Mouse (Mus musculus) olfactory bulb, adult 2 months (tissue): ENCODE data around the gene Ccdc102a. TPM values are rescaled to one million over a fixed set of nuclear protein-coding genes. Genes with fewer than 3 reads are reported as not detected.
A peak's percentile ranks its signal among the peaks of the same experiment; 100 is the strongest.

Experiments
- H3K27ac ChIP-seq: fragments of 200-500 bp; 2 replicates; pipeline ENCODE4 v1.5.1; 2012; ENCODE audit warnings: low read depth, low read length; ENCODE audit not compliant: insufficient read depth
- H3K4me1 ChIP-seq: fragments of 200-500 bp; 2 replicates; pipeline ENCODE4 v1.6.1; 2012; ENCODE audit warnings: low read length; ENCODE audit not compliant: control insufficient read depth, insufficient read depth
- H3K4me3 ChIP-seq: fragments of 200-500 bp; 2 replicates; pipeline ENCODE4 v1.5.1; 2012; ENCODE audit warnings: mild to moderate bottlenecking, low read depth, low read length, moderate library complexity; ENCODE audit not compliant: insufficient read depth
- CTCF ChIP-seq: fragments of 200-500 bp; IDR thresholded peaks from 2 replicates; pipeline ENCODE4 v1.5.1; 2012; ENCODE audit warnings: low read depth, mild to moderate bottlenecking, low read length, moderate library complexity; ENCODE audit not compliant: insufficient read depth
- POLR2A ChIP-seq: fragments of 200-500 bp; IDR thresholded peaks from 2 replicates; pipeline ENCODE4 v1.6.1; 2012; ENCODE audit warnings: mild to moderate bottlenecking, low read depth, low read length, moderate library complexity; ENCODE audit not compliant: insufficient read depth
- WGBS: fragments of 180-500 bp; shearing (Covaris S2); methylation state at CpG from one replicate; pipeline ENCODE4 v1.1.7; 2018; 5-methylcytosine and 5-hydroxymethylcytosine counted together
- polyA plus RNA-seq: library from polyadenylated mRNA; stranded (reverse); fragments of >200 nt; gene quantifications from 2 replicates; pipeline ENCODE4 v1.2.4, GENCODE M21; 2012; ENCODE audit warnings: low replicate concordance; ENCODE audit not compliant: missing spikeins, insufficient read depth, insufficient read length

Gene Ccdc102a
- polyA plus RNA-seq, 1 experiment, result not detected

DNA sequence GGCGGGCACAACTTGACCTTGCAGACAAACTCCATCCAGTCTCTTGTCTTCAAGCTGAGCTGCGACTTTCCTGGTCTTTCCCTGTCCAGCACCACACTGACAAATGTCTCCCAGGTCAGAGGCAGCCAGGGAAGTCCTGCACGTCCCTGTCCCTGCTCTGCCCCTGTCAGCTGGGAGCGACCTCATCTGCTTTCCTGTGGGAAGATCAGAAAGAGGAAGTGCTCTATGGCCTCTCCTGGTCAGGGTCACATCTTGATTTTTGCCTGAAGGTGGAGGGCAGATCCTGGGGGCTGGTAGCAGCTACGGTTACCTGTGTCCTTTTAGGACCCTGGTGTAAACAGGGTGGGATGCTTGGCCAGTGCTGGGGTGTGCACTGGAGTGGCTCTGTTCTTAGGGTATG lies 16.0 kb upstream of the Ccdc102a start:
- Histone ChIP-seq H3K4me3 (no peak overlapping the region), H3K27ac (no peak overlapping the region), H3K4me1 (no peaks in the 10 kb centered on the region)
- 81% methylated on average over 5 of the region's 5 CpGs for WGBS
- TF ChIP-seq CTCF, result no peak

DNA sequence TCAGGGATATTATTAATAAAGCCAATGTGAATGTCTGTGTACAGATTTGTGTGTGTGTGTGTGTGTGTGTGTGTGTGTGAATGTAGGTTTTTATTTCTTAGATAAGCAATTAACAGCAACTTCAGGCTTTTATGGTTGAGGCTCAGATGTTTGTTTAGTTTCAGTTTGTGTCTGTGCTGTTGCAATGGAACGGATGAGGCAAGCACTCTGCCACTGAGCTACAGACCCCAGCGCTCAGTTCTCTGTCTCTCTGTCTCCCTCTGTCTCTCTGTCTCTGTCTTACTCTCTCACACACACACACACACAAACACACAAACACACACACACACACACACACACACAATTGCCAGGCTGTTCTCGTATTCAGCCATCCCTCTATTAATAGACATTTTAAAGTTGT lies 10.3 kb upstream of the Ccdc102a start:
- WGBS, result 89% methylated on average over 3 of the region's 3 CpGs
- H3K27ac ChIP-seq, result no peak overlapping the region
- no peaks in the 10 kb centered on the region for H3K4me1 ChIP-seq

DNA sequence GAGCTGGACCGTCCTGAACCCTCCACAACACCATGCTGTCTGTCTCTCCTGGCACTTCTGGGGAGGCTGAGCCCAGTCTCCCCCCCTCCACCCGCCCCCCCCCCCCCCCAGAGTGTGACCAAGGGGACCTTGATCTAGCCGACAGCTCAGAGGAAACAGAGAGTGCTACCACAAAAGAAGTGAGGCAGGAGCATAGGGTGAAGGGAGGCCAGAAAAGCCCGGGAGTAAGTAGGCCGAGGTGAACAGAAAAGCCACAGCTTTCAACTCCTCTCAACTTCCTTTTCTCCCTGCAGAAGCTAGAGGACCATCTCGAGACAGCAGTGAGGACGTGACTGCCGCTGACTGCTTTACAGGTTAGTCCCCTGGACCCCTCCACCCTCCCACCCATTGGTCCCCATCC lies 5.5 kb upstream of the Ccdc102a start, which contains the start of gene Adgrg5:
Adgrg5 (plus strand) TSS at position 290 of the 400 bp plus-strand sequence.
- 60% methylated on average over 8 of the region's 8 CpGs for WGBS
- no peak within 1 kb of the TSS for H3K4me3 ChIP-seq
- 0 out of 2 replicates have a peak, but pooled peaks cover 4% of the 10 kb centered on the region for H3K4me1 ChIP-seq
- no peak within 1 kb of the TSS for H3K27ac ChIP-seq
- TF ChIP-seq CTCF (no peak), POLR2A (no peak)

More for the DNA sequence above, 10.3 kb upstream of the Ccdc102a start:
- no peak overlapping the region for H3K4me3 ChIP-seq
- TF ChIP-seq POLR2A, result no peak
- TF ChIP-seq CTCF, result no peak

DNA sequence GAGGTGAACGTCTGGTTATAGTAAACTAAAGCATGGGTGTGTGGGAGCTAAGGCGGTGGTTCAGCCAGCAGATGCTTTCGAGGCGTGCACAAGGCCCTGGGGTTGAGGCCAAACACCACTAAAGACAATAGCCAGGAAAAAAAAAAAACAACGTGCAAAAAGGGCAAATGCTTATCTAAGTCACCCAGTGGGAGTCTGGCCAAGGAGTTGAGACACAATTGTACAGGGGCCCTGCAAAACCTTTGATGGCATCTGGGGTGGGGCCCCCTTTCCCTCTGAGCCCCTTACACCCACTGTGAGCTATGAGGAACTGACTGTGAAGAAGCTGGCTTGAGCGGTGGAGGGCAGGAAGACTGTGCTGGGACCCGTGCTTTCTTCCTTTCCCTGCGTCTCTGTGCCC lies 4.7 kb upstream of the Ccdc102a start:
- 58% methylated on average over 8 of the region's 8 CpGs for WGBS
- Histone ChIP-seq H3K4me1 (peaks cover 11% of the 10 kb centered on the region), H3K27ac (no peak overlapping the region), H3K4me3 (no peak overlapping the region)
- no peak for TF ChIP-seq POLR2A
- no peak for TF ChIP-seq CTCF

DNA sequence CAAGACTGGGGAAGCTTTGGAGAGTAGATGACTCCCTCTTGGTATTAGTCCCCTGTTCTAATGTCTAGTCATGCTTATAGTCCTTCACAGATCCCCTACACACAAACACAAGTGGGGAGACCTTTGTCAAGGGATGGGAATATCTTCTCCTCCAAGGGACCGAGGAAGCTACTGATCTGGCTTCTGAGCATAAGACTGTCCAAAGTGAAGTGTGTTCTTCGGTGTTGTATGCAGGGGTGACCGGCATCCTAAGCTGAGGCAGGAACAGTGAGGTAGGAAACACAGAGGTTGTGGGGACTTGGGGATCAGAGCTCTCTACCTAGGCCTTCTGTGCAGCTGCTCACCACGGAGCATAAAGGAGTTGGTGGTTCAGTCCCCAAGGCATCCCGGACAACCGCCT lies 4.3 kb upstream of the Ccdc102a start:
- H3K4me1 ChIP-seq, result peaks cover 15% of the 10 kb centered on the region
- no peak overlapping the region for H3K27ac ChIP-seq
- H3K4me3 ChIP-seq, result no peak overlapping the region
- WGBS, result 82% methylated on average over 6 of the region's 6 CpGs
- TF ChIP-seq POLR2A (no peak), CTCF (no peak)

DNA sequence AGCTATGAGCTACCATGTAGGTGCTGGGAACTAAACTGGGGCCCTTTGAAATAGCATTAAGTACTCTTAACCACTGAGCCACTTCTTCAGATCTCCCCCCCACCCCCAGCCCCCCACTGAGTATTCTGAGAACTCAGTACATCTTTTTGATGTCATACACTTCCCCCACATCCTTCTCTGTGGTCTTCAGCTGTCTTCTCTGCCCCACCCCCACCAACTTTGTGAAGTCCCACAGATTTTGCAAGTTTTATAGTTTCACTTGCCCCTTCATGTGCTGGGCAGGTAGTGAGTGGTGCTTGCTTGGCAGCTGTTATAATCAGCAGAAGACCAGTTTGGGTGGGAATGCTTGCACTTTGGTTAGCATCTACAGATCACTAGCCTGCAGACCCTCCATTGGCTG lies 1.4 kb upstream of the Ccdc102a start:
- Histone ChIP-seq H3K27ac (no peak overlapping the region), H3K4me3 (no peak overlapping the region), H3K4me1 (peaks cover 20% of the 10 kb centered on the region)
- no peak for TF ChIP-seq CTCF

DNA sequence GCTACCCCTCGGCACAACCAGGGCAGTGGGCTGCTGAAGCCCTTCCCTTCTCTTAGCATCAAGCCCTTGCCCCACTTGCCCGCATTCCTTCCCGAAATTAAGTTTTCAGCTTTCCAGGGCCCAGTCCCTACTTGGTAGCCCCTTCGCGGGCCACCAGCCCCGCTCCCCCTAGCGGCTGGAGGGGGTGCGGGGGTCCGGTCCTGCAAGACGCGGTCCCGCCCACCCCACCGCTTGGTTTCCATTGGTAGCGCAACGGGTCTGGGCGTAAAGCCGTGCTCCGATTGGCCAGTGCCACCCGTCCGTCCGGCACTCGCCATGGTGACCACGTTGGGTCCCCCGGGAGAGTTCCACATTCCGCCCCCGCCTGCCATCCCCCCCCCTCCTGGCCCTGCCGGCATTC lies 546 bp downstream of the Ccdc102a start:
- Histone ChIP-seq H3K4me1 (peaks cover 23% of the 10 kb centered on the region), H3K27ac (no peak overlapping the region), H3K4me3 (peak overlapping the region; percentile 43)
- 2% methylated on average over 27 of the region's 27 CpGs for WGBS
- TF ChIP-seq POLR2A (no peak), CTCF (peak; percentile 64; the same call in 1 of the 2 replicates)

DNA sequence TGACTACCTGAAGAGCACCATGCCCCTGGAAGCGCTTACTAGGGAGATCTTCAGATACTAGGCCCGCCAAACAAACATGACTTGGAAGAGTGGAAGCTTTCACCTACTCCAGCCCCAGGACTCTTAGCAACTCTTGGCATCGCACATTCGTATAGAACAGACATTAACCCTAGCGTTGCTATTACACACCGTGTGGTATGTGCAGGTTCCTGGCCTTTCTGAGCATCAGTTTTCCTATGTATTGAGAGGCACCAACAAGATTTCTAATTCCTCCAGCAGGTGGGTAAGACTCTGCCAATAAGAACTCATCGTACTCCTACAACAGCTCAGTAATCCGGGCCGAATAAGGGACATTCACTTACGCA lies 956 bp downstream of the Ccdc102a start:
- H3K27ac ChIP-seq, result no peak overlapping the region
- TF ChIP-seq POLR2A, result no peak
- TF ChIP-seq CTCF, result no peak

DNA sequence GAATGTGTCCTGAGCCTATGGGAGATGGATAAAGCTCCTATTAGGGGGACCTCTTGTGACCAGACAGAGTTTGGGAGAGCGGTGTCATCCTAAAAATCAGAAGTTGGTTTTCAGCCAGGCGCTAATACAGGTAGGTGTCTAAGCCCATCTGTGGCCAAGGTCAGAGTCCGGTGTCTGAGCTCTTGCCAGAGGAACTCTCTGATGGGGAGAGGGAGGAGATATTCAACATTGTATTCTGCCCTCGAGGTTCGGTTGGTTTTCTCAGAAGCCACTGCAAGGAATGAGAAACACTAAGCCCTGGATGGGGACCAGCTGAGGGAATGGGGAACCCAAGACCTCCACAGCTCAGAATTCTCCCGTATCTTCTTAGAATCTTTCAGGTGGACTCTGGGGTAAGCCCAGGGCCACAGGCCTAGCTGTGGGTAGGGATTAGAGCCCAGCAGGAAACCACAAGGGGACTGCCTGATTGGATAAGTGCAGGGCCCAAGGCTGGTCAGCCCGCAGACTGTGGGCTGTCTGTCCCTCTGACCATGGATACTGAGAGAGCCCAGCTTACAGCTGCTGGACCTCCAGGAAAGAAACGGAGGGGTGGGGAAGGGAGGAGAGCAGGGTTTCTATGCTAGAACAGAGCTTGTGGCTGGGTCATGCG lies 1.5 kb downstream of the Ccdc102a start:
- Histone ChIP-seq H3K27ac (no peak overlapping the region), H3K4me3 (no peak overlapping the region), H3K4me1 (peaks cover 23% of the 10 kb centered on the region)
- 71% methylated on average over 9 of the region's 9 CpGs for WGBS
- TF ChIP-seq CTCF (no peak), POLR2A (no peak)

More for the DNA sequence above, 956 bp downstream of the Ccdc102a start:
- peak overlapping the region; percentile 43 for H3K4me3 ChIP-seq
- 39% methylated on average over 10 of the region's 10 CpGs for WGBS
- H3K4me1 ChIP-seq, result peaks cover 23% of the 10 kb centered on the region

DNA sequence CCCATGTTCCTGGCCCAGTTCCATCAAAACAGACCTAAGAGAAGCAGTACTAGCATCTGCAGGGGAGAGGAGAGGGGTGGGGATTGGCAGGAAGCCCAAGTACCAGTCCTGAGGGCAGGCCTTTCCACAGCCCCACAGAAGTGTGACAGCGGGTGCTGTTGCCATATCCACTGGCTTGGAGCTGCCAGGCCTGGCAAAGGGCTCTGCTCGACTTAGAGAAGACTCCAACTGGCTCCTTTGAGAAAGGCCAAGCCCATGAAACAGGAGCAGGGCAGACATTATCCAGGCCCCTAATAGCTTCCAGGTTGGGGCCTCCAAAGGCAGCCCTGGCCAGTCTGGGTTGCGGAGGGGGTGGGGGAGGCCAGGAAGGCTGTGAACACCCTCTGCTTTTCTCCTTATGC lies 3.2 kb downstream of the Ccdc102a start:
- TF ChIP-seq CTCF (no peak), POLR2A (no peak)
- Histone ChIP-seq H3K4me1 (peaks cover 23% of the 10 kb centered on the region), H3K4me3 (no peak overlapping the region), H3K27ac (no peak overlapping the region)
- WGBS, result 53% methylated on average over 3 of the region's 3 CpGs
